Mouse (Mus musculus): ENCODE data around the gene Dnm3.

GRCm38 (mm10) chr1:162206998-162207707 is 270.7 kb downstream of the Dnm3 start:
- TF ChIP-seq POLR2A (IDR thresholded peaks at IDR 0.05; ENCODE audit: control insufficient read depth in 1 of 2, insufficient read depth in 1 of 2, low read depth in 1 of 2, low read length in 2 of 2, poor library complexity in 1 of 2) (no peak), MAX (IDR thresholded peaks at IDR 0.05; ENCODE audit: low read length) (no peak), POLR2AphosphoS2 (IDR thresholded peaks at IDR 0.05; ENCODE audit: low read length) (no peak), CTCF (IDR thresholded peaks at IDR 0.05 in 2 of 3, conservative IDR thresholded peaks at IDR 0.05 in 1 of 3; ENCODE audit: control insufficient read depth in 1 of 3, insufficient read depth in 1 of 3, low read depth in 2 of 3, low read length in 3 of 3, poor library complexity in 1 of 3, severe bottlenecking in 1 of 3) (no peak), E2F4 (IDR thresholded peaks at IDR 0.05; ENCODE audit: borderline replicate concordance, low read depth, low read length) (no peak), ZC3H11A (IDR thresholded peaks at IDR 0.05; ENCODE audit: low read depth, low read length) (no peak)
